Mouse (Mus musculus) liver, adult 2 months (tissue): ENCODE measurements around the gene Ccnk. TPM values are rescaled to one million over a fixed set of nuclear protein-coding genes. Genes with fewer than 3 reads are reported as not detected.

Source experiments
- DNase-seq: peaks from one replicate; pipeline ENCODE4 v3.0.0-alpha.2; 2011; ENCODE audit warnings: low read depth, low spot score; ENCODE audit errors: extremely low read depth
- H3K27ac ChIP-seq: fragments of 200-500 bp; replicated peaks from 2 replicates; pipeline ENCODE4 v1.5.1; 2012; ENCODE audit warnings: low read depth, mild to moderate bottlenecking, control low read depth, inconsistent platforms, low read length; ENCODE audit not compliant: insufficient read depth
- H3K27me3 ChIP-seq: fragments of 200-500 bp; 2 replicates; pipeline ENCODE4 v1.6.1; 2012; ENCODE audit warnings: mild to moderate bottlenecking, moderate library complexity, low read length, inconsistent platforms; ENCODE audit not compliant: control insufficient read depth, insufficient read depth
- H3K36me3 ChIP-seq: fragments of 200-500 bp; 2 replicates; pipeline ENCODE4 v1.6.1; 2012; ENCODE audit warnings: low read length, inconsistent platforms; ENCODE audit not compliant: control insufficient read depth, insufficient read depth
- H3K4me1 ChIP-seq: fragments of 200-500 bp; 2 replicates; pipeline ENCODE4 v1.6.1; 2011; ENCODE audit warnings: low read length; ENCODE audit not compliant: control insufficient read depth, insufficient read depth
- H3K4me3 ChIP-seq: fragments of 200-500 bp; 2 replicates; pipeline ENCODE4 v1.5.1; 2011; ENCODE audit warnings: low read depth, mild to moderate bottlenecking, control low read depth, low read length, moderate library complexity; ENCODE audit not compliant: insufficient read depth
- H3K79me2 ChIP-seq: fragments of 200-500 bp; 2 replicates; pipeline ENCODE4 v1.6.1; 2012; ENCODE audit warnings: inconsistent platforms, mild to moderate bottlenecking, low read length, moderate library complexity; ENCODE audit not compliant: control insufficient read depth, insufficient read depth
- H3K9ac ChIP-seq: fragments of 200-500 bp; 2 replicates; pipeline ENCODE4 v1.6.1; 2012; ENCODE audit warnings: low read depth, mild to moderate bottlenecking, control low read depth, inconsistent platforms, low read length
- CTCF ChIP-seq: fragments of 200-500 bp; IDR thresholded peaks from 2 replicates; pipeline ENCODE4 v1.5.1; 2011; ENCODE audit warnings: low read depth, low read length, control low read depth
- POLR2A ChIP-seq: fragments of 200-500 bp; IDR thresholded peaks from 2 replicates; pipeline ENCODE4 v1.6.1; 2011; ENCODE audit warnings: low read length, control low read depth; ENCODE audit not compliant: insufficient read depth; ENCODE audit errors: extremely low read depth
- WGBS: fragments of 180-500 bp; shearing (Covaris S2); methylation state at CpG from one replicate; pipeline ENCODE4 v1.1.7; 2018; 5-methylcytosine and 5-hydroxymethylcytosine counted together
- polyA plus RNA-seq: library from polyadenylated mRNA; depleted of rRNA; stranded (reverse); fragments of >200 nt; gene quantifications from 2 replicates; pipeline ENCODE4 v1.2.3, GENCODE M21; 2012
- total RNA-seq: library from RNA; depleted of rRNA; stranded (reverse); fragments of >200 nt; gene quantifications from 2 replicates; pipeline ENCODE4 v1.2.3, GENCODE M21; 2014

Gene Ccnk
- total and polyA plus RNA-seq, 2 experiments, result 4.1 to 8.5 TPM

DNA sequence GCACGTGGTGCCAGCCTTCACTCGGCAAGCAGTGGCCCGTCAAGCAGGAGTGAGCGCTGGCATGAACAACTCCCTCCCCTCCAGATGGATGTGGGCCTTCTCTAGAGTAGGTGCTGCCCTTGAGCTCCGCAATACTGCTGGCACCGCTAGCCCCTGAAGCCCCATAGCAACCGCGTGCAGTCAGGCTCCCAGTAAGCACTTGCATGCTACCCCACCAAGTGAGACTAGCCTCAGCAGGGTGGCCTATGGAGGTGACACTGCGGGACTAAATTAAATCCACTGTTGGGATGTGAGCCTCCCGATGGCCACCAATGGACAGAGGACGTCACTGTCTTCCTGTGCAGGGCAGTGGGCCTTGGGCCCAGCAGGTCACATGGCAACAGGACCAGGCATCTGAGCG is 41.2 kb downstream of the Ccnk start:
- no peak for DNase-seq
- Histone ChIP-seq H3K79me2 (peaks cover 15% of the 10 kb centered on the region; the same call in 1 of the 2 replicates), H3K36me3 (no peaks in the 10 kb centered on the region), H3K4me3 (no peak overlapping the region), H3K4me1 (no peaks in the 10 kb centered on the region), H3K27me3 (no peaks in the 10 kb centered on the region), H3K9ac (no peak overlapping the region), H3K27ac (no peak overlapping the region)
- no peak for TF ChIP-seq CTCF
- no peak for TF ChIP-seq POLR2A
- WGBS, result 94% methylated on average over 12 of the region's 12 CpGs

DNA sequence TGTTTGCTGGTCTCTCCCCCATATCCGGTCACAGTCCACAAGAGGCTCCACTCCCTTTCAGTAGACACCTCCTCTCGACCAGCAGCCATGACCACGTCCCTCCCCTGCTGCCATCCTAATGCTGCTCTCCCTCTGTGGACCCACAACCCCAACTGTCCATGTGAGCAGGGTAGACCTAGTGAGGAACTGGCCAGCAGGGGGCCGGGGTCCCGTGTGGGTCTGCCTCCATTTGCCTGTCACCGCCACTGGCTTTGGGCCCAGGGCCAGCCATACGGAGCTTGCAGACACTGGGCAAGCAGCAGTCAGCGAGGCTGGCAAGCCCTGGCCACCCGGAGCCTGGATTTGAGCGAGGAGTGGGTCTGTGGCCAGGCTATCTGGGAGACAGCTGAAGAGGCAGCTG is 41.8 kb downstream of the Ccnk start:
- 68% methylated on average over 10 of the region's 10 CpGs for WGBS
- Histone ChIP-seq H3K4me1 (no peaks in the 10 kb centered on the region), H3K27ac (no peak overlapping the region), H3K9ac (no peak overlapping the region), H3K4me3 (no peak overlapping the region), H3K36me3 (no peaks in the 10 kb centered on the region), H3K27me3 (no peaks in the 10 kb centered on the region), H3K79me2 (peaks cover 21% of the 10 kb centered on the region)
- no peak for TF ChIP-seq POLR2A
- TF ChIP-seq CTCF, result 0 out of 2 replicates have a peak, but pooled peaks have one; percentile 1
- DNase-seq, result no peak

DNA sequence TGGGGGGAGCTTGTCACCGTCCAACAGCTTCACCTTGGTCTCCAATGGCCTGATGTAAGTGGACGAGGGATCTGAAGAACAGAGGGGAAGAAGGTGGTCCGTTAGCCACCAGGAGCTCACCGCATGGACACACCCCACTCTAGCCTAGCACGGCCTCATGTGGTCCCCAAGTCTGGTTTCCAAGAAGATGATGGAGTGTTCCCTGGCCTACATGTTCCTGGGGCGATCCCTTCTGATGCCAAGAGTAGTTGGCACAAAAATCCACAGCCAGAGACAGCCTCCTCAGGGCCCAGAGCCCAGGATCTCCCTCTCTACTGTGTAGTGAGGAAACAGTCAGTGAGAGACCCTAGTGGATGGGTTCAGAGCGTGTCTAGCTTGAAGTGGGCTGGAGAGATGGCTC is 42.3 kb downstream of the Ccnk start:
- WGBS, result 88% methylated on average over 7 of the region's 7 CpGs
- Histone ChIP-seq H3K27ac (no peak overlapping the region), H3K27me3 (no peaks in the 10 kb centered on the region), H3K4me1 (no peaks in the 10 kb centered on the region), H3K9ac (no peak overlapping the region), H3K4me3 (no peak overlapping the region), H3K36me3 (no peaks in the 10 kb centered on the region), H3K79me2 (peaks cover 26% of the 10 kb centered on the region)
- no peak for DNase-seq
- TF ChIP-seq POLR2A, result no peak
- no peak for TF ChIP-seq CTCF

- Histone ChIP-seq H3K9ac (no peak overlapping the region), H3K27me3 (no peaks in the 10 kb centered on the region), H3K4me3 (no peak overlapping the region), H3K4me1 (no peaks in the 10 kb centered on the region), H3K36me3 (no peaks in the 10 kb centered on the region), H3K79me2 (peaks cover 33% of the 10 kb centered on the region), H3K27ac (no peak overlapping the region)
- no peak for DNase-seq
- TF ChIP-seq CTCF (no peak), POLR2A (no peak)
- WGBS, result 73% methylated on average over 8 of the region's 8 CpGs
These were observed 44.0 kb downstream of the Ccnk start for GRCm38 (mm10) chr12:108223357-108223756.

DNA sequence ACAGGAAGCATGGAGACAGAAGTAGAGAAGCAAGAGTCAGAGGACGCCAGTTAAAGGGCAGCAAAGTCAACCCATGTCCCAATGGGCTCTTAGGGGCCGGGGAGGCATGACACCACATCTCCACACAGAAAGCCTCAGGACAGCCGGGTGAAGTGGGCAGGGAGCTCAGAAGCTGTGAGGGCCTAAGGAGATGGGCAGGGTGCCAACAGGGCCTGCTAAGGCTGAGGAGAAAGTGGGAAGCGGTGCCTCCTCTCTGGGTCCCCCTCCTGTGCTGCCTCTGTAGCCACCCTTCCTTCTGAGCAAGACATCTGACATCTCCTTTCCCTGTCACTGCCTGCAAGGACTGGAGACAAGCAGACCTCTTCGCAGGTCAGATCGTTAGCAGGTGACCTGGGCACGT is 46.4 kb downstream of the Ccnk start:
- no peak overlapping the region for H3K27ac ChIP-seq
- no peaks in the 10 kb centered on the region for H3K27me3 ChIP-seq
- H3K79me2 ChIP-seq, result peaks cover 43% of the 10 kb centered on the region
- 91% methylated on average over 7 of the region's 7 CpGs for WGBS
- H3K4me1 ChIP-seq, result no peaks in the 10 kb centered on the region
- no peak for DNase-seq
- H3K36me3 ChIP-seq, result no peaks in the 10 kb centered on the region
- H3K4me3 ChIP-seq, result no peak overlapping the region
- TF ChIP-seq CTCF (no peak), POLR2A (no peak)
- no peak overlapping the region for H3K9ac ChIP-seq

GRCm38 (mm10) chr12:108226216-108226615 is 46.8 kb downstream of the Ccnk start:
- no peak for DNase-seq
- WGBS, result 91% methylated on average over 13 of the region's 13 CpGs
- peaks cover 47% of the 10 kb centered on the region for H3K79me2 ChIP-seq
- H3K4me3 ChIP-seq, result no peak overlapping the region
- H3K27ac ChIP-seq, result no peak overlapping the region
- no peaks in the 10 kb centered on the region for H3K27me3 ChIP-seq
- no peak overlapping the region for H3K9ac ChIP-seq
- H3K36me3 ChIP-seq, result no peaks in the 10 kb centered on the region
- no peak for TF ChIP-seq CTCF
- TF ChIP-seq POLR2A, result no peak
- H3K4me1 ChIP-seq, result no peaks in the 10 kb centered on the region
